Mouse (Mus musculus) embryo, embryonic 10 days (tissue): ENCODE results near the gene Alyref.
"Not testable (repeated sequence)": the region's sequence is repeated elsewhere in the genome, so short reads cannot be mapped to it uniquely, and the experiment has no call there.

Experiments used
- DNase-seq: peaks from one replicate; pipeline ENCODE4 v3.0.0-alpha.2; 2015; ENCODE audit warnings: low spot score

Gene Alyref

DNA sequence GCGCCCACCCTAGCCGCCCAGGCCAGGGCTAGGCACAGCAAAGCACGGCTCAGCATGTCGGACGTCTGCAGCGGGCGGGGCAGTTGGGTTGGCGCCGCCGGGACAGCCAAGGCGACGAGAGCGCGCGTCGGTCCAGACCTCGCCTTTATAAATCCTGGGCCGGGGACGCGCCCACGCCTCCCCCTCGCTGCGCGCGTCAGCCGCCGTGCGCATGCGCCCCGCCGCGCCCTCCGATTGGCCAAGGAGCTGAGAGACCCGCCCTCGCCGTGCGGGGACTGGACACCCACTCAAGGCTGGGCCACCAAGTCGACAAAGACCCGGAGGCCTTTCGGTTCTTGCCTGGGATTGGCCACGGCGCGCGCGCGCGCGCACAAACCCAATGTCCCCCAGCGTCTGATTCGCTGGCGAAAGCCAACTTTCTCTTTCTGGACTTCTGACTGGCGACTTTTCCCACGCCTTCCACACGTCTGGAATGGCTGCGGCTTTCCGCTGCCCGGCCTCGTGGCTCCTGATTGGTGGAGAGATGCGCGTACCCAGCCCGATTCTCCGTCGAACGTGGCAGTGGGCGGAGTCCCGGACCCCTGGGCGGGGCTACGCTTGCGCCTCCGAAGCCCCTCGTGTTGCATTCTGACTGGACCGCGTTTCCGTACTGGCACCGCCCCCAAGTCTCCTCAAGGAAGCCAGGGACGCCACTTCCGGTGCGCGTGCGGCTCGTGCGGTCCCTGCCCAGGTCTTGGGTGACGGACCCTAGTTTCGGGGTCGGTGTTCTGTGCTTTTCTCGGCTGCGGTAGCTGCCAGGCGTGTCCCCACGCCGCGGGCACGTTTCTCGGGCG is 25.2 kb downstream of the Alyref start, which contains the start of gene P4hb:
P4hb (minus strand) TSS at position 502 of the 833 bp plus-strand sequence.
- DNase-seq: peak; percentile 99

DNA sequence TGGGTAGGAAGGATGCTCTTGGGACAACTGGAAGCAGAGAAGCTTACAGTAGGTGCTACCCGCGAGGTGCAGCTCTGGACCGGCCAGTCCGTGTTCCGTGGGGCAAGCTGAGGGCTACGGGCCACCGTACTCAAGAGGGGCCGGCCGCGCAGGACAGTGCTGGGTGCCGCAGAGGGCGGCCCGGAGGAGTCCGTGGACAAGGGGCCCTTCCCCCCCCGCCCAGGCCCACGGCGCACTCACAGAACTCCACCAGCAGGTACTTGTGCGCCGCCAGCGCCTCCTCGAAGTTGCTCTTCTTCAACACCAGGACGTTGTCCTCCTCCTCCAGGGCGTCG is 25.8 kb downstream of the Alyref start:
- peak; percentile 24 for DNase-seq

DNA sequence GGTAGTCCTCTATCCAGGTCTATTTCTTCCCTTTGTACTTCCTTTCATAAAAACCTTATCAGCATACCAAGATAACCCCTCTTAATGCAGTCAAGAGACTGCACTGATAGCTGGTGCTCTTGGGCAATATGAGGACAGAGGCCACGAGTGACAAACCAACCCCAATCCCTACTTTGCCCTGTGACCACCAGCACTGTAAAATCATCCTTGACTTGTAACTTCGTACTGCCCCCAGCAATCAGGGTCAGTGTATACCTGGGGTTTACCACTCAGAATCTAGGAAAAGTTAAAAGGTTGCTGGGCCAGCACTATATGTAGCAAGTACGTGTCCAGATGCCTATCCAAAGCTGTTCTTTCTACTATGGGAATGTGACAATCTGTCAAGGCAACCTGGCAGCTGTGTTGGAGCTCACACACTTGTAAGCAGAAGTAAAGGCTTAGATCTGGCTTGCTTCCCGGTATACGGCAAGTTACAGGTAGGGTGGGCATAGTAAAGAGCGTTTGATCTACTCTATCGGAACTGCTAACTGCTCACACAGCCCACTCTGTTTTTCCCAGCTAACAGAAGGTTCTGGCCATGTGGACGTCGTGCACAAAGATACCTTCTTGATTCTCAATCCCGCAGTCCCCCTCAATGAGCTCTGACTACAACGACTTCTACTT is 26.3 kb downstream of the Alyref start:
- no peak for DNase-seq

DNA sequence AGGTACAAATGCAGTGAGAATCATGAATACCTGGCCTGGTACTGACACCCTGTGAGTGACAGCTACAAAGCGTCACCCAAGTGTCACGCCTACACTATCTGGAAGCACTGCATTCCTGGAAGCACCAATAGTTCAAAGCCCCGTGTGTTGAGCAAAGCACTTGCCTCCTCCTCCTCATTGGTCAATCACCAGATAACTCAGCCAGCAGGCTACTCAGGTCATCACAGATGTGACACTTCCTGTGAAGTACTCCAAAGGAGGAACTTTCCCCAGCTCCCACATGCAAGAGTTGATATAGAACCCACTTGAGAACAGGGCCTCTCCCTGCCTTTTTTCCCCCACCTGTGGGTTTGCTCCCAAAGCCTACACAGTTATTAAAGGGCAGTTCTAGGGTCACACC is 27.0 kb downstream of the Alyref start:
- DNase-seq: no peak

DNA sequence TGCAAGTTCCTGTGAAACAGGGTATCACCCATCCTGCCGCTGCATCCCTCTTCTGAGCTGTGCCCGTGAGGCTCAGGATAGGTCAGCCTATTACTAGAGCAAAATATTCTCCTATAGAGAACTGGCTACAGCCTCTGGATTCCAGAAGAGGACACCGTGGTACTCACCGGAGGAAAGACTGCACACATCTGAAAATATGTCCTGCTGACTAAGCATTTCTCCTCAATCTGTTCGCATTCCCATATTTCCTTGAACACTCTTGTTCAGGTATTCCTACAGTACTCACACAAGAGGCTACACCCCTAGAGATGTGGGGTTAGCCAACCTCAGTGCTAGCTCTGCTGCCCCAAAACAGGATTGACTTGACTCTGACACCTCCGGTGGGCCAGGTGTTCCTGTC is 29.8 kb downstream of the Alyref start:
- no peak for DNase-seq

DNA sequence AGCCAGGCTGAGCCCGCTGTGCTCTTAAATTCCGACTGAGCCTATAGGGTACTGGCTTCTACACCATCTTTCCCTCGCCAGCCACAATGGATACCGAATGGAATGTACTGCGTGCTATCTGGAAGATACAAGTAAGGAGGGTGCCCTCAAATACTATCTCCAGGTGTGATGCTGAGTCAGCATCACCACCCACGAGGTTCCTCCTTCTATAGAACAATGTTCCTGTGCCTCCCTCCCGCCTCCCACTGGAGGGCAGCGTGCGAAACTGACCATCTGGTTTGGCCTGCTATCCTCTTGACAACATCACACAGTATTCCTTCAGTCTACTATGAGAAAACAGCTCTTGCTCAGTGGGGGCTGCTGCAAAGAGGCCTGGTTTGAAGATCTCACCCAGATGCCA is 33.1 kb downstream of the Alyref start:
- DNase-seq: no peak

DNA sequence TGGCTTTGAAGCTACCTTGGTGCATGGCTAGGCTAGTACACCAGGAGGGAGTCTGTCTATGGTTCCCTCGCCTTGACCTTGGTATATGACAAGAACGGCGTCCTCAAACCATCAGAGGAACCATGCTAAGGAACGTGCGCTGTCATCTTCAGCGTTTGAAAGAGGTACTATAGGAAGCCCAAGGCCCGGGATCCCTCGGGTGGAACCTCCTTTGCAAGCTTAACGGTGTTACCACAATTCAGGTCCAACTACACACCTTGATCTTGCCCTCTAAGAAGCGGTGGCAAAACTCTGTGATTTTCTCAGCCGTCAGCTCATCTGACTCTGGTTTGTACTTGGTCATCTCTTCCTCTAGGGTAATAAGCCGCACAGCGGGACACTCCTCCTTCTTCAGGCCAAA is 35.2 kb downstream of the Alyref start:
- no peak for DNase-seq

DNA sequence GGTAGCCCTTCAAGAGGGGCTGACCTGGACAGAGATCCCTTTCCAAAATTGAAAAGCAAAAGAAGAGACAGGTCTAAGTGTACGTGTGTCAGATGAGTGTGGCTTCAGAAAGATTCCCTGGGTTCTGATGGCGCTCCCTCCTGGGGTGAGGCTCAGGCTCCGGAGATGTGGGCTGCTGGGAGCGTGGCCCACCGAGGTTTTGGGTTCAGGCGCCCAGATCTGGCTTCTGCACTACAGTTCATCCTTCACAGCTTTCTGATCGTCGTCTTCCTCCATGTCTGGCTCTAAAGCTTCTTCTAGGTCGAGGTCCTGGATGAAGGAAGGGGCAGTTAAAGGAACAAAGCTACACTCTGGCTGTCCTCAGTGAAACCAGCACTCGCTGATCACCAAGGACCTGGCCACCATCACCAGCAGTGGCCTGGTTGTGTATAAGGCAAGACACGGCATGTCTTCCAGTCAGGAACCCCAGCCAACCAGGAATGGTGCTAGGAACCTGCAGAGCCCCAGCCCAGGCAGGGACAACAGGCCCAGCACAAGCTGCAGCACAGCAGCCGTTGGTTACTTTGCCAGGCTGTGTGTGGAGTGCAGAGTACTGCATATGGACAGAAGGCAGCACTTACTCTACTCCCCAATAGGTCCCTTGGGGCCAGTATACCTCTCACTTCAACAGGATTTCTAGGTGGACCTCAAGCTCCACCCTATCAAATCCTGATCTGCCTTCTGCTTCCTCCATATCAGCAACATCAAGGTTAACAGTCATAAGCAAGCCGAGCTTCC is 37.0 kb downstream of the Alyref start:
- no peak for DNase-seq

DNA sequence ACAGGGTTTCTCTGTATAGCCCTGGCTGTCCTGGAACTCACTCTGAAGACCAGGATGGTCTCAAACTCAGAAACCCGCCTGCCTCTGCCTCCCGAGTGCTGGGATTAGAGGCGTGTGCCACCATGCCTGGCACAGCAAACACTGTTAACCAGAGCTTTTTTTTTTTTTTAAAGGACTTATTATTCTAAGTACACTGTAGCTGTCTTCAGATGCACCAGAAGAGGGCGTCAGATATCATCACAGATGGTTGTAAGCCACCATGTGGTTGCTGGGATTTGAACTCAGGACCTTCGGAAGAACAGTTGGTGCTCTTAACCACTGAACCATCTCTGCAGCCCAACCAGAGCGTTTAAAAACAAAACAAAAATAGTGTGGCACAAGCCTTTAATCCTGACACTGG is 39.3 kb downstream of the Alyref start:
- not testable (repeated sequence) for DNase-seq

DNA sequence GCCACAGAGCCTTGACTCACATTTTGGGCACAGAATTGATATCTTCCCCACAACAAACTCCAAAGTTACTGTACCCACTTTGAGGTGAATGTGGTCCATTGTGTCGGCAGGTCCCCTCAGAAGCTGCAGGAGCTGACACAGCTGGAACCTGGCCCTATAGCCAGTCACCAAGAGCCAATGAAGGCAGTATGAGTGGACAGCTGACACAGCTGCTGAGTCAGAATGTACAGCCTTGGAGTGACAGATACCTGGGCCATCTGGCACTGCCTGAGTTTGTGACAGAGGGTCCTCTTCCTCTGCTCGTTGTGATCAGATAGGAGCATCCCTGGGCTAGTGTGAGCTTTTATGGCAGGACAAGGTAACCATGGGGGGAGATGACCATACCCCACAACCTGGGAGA is 42.9 kb downstream of the Alyref start:
- no peak for DNase-seq

DNA sequence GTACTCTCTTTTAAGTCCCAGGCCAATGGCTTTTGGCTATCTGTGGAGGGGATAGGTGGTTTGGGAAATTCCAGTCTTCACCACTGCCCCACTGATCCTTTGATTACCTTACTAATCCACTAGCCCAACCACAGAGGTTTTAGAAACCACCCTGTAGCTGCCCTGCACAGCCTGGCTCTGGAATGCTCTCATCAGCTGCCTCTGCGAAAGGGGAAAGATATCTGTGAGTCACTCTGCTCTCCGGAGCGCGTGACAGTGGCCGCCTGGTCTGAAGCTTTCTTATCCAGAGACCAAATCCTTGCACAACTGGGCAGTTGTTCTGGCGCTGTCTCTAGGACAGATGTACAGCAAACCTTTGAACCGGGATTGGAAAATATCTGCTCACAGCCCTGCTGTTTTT is 43.3 kb downstream of the Alyref start:
- DNase-seq: no peak

DNA sequence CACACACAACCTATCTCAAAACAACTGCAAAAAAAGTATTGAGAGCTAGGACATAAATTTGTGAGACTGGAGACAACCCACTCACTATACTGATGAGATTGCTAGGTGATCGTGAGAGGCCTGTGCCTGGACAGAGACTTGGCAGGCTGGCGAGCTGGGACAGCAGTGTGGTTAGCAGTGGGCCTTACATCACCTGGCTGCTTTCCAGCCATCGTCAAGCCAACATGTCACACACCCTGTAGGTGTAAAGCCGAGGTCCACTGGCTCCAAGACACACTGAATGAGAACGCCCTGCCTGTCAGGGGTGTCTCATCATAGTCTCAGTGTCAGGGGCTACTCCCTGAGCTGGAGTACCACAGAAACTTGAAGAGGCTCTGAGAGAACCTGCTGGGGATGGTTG is 45.4 kb downstream of the Alyref start:
- DNase-seq: no peak

DNA sequence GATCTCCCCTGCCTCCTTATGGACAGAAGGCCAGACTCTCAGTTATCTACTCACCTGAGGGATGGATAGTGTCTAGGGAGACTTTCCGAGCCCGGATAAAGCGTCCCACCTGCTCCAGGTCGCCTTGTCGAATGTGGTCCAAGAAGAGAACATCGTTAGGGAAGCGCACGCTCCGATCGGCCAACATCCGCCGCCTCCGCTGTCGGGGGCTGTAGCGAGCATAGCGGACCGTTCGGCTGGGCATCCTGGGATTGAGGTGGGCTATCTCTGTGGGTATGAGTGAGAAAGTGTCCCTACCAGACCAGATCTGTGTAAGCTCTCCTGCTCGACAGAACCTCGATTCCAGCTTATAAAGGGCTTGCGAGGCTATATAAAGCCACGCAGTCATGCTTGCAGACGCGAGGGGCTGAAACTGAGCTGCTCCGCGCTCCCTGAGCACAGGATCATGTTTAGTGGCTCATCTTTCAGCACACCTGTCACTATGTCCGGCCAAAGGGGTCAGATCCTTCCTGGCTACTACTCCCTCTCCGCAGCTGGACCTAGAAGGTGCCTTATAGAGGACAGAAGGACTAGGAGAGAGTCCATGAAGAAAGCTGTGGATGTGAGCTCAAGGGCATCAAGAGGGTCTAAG is 47.2 kb downstream of the Alyref start, which contains the start of gene Ppp1r27:
Ppp1r27 (minus strand) TSS at position 323 of the 631 bp plus-strand sequence.
- no peak for DNase-seq

DNA sequence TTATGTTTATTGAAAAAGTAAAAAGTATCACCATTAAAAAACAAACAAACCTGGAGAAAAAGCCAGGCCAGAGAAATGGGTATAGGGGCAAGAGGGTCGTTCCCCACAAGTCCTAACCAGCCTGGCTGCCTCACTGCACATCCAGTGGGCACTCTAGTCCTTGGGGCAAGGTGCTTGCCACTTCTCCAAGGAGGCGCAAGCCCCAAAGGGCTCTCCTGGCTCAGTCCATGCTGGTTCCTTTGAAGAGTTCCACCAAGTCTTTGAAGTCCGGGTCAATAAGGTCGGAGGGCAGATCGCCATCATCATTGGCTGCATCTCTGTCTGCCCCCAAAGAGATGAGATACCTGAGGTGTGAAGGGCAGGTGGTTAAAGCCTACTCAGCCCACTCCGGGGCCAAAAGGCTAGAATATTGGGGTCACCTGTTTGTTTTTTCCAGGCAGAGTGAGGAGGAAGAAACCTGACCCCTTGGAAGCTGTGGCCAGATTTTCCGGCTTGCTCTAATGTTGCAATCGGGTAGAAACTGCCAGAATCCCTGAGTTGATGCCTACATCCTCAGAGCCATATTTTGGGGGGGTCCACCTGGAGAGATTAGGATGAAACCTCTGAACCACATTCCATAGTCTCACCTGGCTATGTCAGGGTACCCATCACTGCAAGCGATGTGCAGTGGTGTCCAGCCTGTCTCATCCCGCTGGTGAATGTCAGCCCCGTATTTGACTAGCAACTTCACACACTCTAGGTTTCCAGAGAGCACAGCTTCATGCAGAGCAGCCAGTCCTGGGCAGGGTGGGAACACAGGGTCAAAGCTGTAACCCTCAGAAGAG is 48.0 kb downstream of the Alyref start:
- no peak for DNase-seq

DNA sequence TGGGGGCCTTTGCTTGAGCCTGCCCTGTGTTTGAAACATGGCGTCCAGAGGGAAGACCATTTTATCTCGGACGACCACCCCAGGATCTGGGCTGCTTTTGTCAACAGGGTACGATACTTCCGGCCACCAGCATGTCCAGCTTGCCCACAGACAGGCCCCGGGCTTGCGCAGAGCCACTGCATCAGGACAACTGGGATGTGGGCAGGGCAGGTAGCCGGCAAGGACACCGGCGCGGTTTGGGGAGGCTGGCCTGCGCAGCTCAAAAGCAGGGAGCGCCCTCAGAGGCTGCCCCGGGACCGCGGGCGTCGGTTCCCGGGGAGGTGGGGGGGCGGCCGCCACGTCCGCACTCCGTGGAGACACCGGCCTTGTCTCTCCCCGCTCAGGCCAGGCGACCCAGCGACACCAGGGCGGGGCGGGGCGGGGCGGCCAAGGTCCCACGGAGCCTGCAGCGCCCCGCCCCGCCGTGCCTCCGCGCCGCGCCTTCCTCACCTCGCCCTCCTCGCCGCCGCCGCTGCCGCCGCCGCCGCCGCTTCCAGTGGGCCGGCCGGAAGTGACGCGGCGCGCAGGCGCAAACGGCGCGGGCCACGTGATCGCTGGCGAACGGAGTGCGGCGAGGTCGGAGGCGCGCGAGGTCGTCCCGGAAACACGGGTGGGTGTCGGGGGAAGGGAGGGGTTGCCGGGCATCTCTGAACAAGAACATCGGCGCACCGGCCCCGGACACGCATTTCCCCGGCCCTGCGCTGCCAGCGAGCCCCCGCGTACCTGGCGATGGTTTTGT is 48.8 kb downstream of the Alyref start, which contains the start of gene Mcrip1:
Mcrip1 (minus strand) TSS at position 560 of the 778 bp plus-strand sequence.
- DNase-seq: peak; percentile 96

DNA sequence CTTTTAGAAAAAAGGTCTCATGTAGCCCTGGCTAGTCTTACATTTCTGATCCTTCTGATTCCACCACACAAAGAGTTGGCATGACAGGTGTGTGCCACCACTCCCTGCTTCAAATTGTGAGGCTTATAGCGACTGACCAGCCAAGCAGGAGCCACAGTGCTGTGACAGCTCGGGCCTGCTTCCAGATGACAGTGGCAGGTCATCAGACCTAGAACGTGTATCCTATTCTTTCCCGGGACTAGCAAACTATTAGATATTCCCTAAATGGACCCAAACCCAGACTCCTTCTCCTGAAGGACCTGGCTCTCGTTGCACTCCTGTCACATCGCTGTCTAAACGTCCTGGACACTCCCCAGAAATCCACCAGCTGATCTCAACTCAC is 49.4 kb downstream of the Alyref start:
- DNase-seq: no peak

DNA sequence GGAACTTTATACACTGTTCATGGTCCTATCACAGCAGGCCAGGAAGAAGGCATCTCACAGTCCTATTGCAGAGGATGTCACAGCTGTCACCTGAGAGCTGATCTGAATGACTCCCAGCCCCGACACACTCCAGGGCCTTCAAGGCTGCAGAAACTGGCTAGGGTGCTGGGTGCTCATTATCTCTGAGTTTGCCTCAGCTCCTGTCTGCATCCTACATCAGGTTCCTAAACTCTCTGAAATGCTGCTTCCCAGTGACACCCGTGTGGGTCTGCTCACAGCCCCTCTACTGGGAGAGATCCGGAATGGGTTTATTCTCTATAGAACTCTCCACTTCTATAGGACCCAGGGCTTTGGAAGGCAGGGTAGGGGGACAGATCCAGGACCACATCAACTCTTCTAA is 50.0 kb downstream of the Alyref start:
- DNase-seq: no peak

DNA sequence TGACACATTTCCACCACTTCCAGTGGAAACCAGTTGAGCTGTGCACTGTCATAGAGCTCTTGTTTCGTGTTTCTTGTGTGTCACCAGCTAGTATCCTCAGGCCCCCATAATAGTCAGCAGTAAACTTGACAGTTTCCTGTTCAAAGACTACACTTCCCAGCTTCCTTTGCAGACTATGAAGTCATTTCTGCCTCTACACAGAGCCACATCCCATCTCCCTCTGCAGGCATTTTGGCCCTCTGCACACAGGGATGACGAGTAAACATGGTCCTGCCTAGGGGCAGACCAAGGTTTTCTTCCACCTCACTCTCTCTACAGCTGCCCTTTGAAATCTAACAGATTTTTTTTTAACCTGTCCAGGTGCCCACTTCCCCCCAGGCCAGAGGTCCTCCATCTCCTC is 50.7 kb downstream of the Alyref start:
- DNase-seq: no peak

DNA sequence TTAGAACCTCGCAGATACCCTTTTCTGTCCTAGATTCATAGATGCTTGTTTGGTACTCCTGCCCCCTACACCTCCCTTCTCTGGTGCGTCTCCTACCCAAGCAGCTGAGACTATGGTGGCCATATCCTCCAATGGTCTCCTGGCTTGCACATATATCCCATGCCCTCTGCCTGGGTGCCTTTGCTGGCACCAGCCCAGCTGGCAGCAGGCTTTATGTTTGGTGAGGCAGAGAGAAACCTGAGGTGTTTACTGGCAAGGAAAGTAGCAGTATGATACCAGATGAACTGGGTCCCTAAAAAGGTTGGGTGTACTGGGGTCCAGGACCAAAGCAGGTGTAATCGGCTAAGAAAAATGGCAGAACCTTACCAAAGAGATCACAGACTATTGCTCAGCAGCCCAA is 52.2 kb downstream of the Alyref start:
- DNase-seq: no peak

DNA sequence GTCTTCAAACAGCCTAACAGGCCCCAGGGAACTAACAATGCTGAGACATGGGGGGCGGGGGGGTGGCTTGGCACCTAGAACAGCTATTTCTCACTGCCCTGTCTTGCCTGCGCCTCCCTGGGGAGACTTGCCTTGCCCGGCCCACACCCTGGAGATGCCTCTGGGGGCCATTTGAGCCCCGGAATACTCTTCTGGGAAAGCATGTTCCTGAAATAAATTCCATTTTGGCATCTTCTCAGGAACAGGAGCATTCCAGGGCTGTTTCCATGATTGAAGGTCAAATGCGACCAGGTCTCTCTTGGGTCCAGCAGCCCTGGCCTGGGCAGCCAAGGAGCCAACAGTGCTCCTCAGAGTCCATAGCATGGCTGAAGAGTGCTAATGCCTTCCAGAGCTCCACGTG is 55.8 kb downstream of the Alyref start:
- DNase-seq: no peak
